Mouse (Mus musculus): ENCODE measurements around the gene Pkp4. TPM values are rescaled to one million over a fixed set of nuclear protein-coding genes. Genes with fewer than 3 reads are reported as not detected.
"Not testable (repeated sequence)": the region's sequence is repeated elsewhere in the genome, so short reads cannot be mapped to it uniquely, and the experiment has no call there.

The Pkp4 gene
- polyA plus RNA-seq, 1 experiment from 2014 or later = 12.2 TPM

GRCm38 (mm10) chr2:59383852-59384776, 223.5 kb downstream of the Pkp4 start:
- Histone ChIP-seq H3K27me3 (replicated peaks) (no peaks in the 10 kb centered on the region), H3K4me3 (no peak overlapping the region), H3K9ac (no peak overlapping the region), H3K36me3 (no peaks in the 10 kb centered on the region), H3K4me2 (replicated peaks) (no peak overlapping the region), H3K4me1 (no peaks in the 10 kb centered on the region), H3K9me3 (no peaks in the 10 kb centered on the region), H3K27ac (no peak overlapping the region)
- WGBS = 80% methylated on average over 10 of the region's 10 CpGs
- ATAC-seq (ENCODE audit: low FRiP score, low read depth) = no peak; the same call in 1 of the 2 replicates

DNA sequence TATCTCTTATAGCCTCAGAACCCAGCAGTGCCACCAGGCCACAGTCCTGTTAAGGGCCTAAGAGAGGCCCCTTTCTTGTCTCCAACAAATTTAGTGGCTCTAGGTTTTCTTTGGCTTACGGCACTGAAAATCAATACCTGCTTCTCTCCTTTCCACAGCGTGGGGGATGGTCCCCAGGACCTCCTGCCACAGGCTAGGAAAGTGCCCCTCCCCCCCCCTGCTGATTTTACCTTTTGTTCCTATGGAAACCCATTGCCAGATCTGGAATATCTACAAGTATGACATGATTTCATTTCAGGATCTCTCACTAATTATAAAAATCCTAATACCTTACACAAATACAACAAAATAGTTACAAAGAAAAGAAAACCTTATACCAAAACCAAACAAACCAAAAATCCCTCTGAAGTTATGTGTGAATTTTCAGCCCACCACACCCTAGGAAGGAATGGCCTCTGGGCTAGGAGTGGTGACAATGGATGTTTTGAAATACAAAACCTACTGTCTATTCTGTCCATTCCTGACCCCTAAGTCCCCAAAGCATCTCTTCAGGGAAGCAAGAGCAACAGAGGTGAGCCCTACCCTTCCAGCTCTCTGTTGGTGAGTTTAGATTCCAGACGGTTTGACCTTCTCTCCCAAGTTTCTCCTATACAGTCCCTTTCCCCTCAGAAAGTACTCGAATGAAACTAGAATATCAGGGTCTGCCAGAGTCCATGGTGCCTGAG, 224.7 kb downstream of the Pkp4 start:
- H3K27me3 ChIP-seq (replicated peaks) = no peaks in the 10 kb centered on the region
- H3K9me3 ChIP-seq = no peaks in the 10 kb centered on the region
- no peaks in the 10 kb centered on the region for H3K4me1 ChIP-seq
- no peak overlapping the region for H3K4me2 ChIP-seq (replicated peaks)
- no peak overlapping the region for H3K9ac ChIP-seq
- no peak overlapping the region for H3K27ac ChIP-seq
- no peak overlapping the region for H3K4me3 ChIP-seq
- no peak for ATAC-seq (ENCODE audit: low FRiP score, low read depth)
- WGBS = 66% methylated on average over 4 of the region's 4 CpGs
- no peaks in the 10 kb centered on the region for H3K36me3 ChIP-seq

- Histone ChIP-seq H3K27me3 (replicated peaks) (no peaks in the 10 kb centered on the region), H3K4me2 (replicated peaks) (no peak overlapping the region), H3K27ac (no peak overlapping the region), H3K9ac (no peak overlapping the region), H3K4me1 (no peaks in the 10 kb centered on the region), H3K4me3 (no peak overlapping the region), H3K9me3 (no peaks in the 10 kb centered on the region), H3K36me3 (no peaks in the 10 kb centered on the region)
- no peak for ATAC-seq (ENCODE audit: low FRiP score, low read depth)
- 91% methylated on average over 5 of the region's 5 CpGs for WGBS
Observed at GRCm38 (mm10) chr2:59389971-59390370, 229.3 kb downstream of the Pkp4 start.

GRCm38 (mm10) chr2:59393177-59393576, 232.5 kb downstream of the Pkp4 start:
- no peak overlapping the region for H3K27ac ChIP-seq
- ATAC-seq (ENCODE audit: low FRiP score, low read depth) = no peak
- 83% methylated on average over 1 of the region's 1 CpGs for WGBS
- H3K9ac ChIP-seq = no peak overlapping the region
- H3K27me3 ChIP-seq (replicated peaks) = no peaks in the 10 kb centered on the region
- no peaks in the 10 kb centered on the region for H3K36me3 ChIP-seq
- no peaks in the 10 kb centered on the region for H3K9me3 ChIP-seq
- H3K4me1 ChIP-seq = no peaks in the 10 kb centered on the region
- H3K4me3 ChIP-seq = no peak overlapping the region
- no peak overlapping the region for H3K4me2 ChIP-seq (replicated peaks)

- 96% methylated on average over 4 of the region's 4 CpGs for WGBS
Observed at GRCm38 (mm10) chr2:59394651-59395050, 234.0 kb downstream of the Pkp4 start.

GRCm38 (mm10) chr2:59395160-59395650, 234.6 kb downstream of the Pkp4 start:
- not testable (repeated sequence) for H3K27me3 ChIP-seq (replicated peaks); H3K36me3 ChIP-seq; ATAC-seq (ENCODE audit: low FRiP score, low read depth); H3K9me3 ChIP-seq; H3K4me1 ChIP-seq; H3K27ac ChIP-seq; H3K4me3 ChIP-seq; H3K9ac ChIP-seq; H3K4me2 ChIP-seq (replicated peaks)
- WGBS = 85% methylated on average over 1 of the region's 1 CpGs

More at GRCm38 (mm10) chr2:59394651-59395050, 234.0 kb downstream of the Pkp4 start:
- H3K9ac ChIP-seq = no peak overlapping the region
- no peak for ATAC-seq (ENCODE audit: low FRiP score, low read depth)
- H3K4me2 ChIP-seq (replicated peaks) = no peak overlapping the region
- H3K36me3 ChIP-seq = no peaks in the 10 kb centered on the region
- no peak overlapping the region for H3K4me3 ChIP-seq
- H3K27me3 ChIP-seq (replicated peaks) = no peaks in the 10 kb centered on the region
- H3K27ac ChIP-seq = no peak overlapping the region
- H3K4me1 ChIP-seq = no peaks in the 10 kb centered on the region
- no peaks in the 10 kb centered on the region for H3K9me3 ChIP-seq

DNA sequence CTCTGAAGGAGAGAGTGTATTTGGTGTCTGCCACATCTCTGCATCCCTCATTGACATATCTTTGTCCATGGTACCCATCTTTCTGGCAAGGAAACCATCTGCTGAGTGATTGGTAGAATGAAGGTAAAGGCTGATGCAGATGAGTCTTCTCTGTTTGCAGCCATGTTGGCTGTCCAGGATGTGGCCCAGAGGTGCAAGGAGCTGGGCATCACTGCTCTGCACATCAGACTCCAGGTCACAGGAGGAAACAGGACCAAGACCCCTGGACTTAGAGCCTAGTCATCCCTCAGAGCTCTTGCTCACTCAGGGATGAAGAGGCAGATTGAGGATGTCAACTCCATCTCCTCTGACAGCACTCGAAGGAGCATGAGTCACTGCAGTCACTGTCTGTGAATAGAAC, 235.9 kb downstream of the Pkp4 start:
- Histone ChIP-seq H3K36me3 (no peaks in the 10 kb centered on the region), H3K9me3 (no peaks in the 10 kb centered on the region), H3K27ac (no peak overlapping the region), H3K4me1 (no peaks in the 10 kb centered on the region), H3K4me3 (no peak overlapping the region), H3K4me2 (replicated peaks) (no peak overlapping the region), H3K27me3 (replicated peaks) (no peaks in the 10 kb centered on the region), H3K9ac (no peak overlapping the region)
- WGBS = 89% methylated on average over 1 of the region's 1 CpGs
- no peak for ATAC-seq (ENCODE audit: low FRiP score, low read depth)

GRCm38 (mm10) chr2:59397531-59397930, 236.9 kb downstream of the Pkp4 start:
- no peak overlapping the region for H3K4me3 ChIP-seq
- no peak overlapping the region for H3K9ac ChIP-seq
- H3K4me2 ChIP-seq (replicated peaks) = no peak overlapping the region
- H3K36me3 ChIP-seq = no peaks in the 10 kb centered on the region
- no peak overlapping the region for H3K27ac ChIP-seq
- no peaks in the 10 kb centered on the region for H3K4me1 ChIP-seq
- no peak for ATAC-seq (ENCODE audit: low FRiP score, low read depth)
- no peaks in the 10 kb centered on the region for H3K27me3 ChIP-seq (replicated peaks)
- H3K9me3 ChIP-seq = no peaks in the 10 kb centered on the region

DNA sequence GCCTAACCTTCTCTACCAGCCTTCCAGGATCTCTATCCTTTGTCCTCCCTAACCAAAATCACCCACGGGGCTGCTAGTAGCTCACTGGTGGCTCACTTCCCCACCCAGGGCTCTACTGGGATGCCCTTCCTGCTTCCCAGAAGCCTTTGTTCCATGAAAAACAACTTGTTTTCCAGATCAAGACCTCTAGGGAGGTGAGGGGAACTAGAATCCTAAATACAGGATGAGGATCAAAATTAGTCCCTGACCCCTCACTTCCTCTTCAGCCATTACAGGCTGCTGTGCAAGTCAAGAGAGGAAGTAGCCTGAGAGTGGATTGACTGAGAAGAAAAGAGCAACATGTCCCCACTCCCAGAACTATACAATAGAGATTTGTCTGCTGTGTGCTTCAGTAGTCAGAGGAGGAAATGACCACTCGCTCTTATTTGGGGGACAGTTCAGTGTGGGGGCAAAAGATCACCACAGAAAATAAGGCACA, 240.3 kb downstream of the Pkp4 start:
- ATAC-seq (ENCODE audit: low FRiP score, low read depth) = no peak
- Histone ChIP-seq H3K9ac (no peak overlapping the region), H3K27ac (no peak overlapping the region), H3K4me3 (no peak overlapping the region), H3K9me3 (no peaks in the 10 kb centered on the region), H3K4me1 (no peaks in the 10 kb centered on the region), H3K36me3 (no peaks in the 10 kb centered on the region), H3K27me3 (replicated peaks) (no peaks in the 10 kb centered on the region), H3K4me2 (replicated peaks) (no peak overlapping the region)
- WGBS = 66% methylated on average over 2 of the region's 2 CpGs

DNA sequence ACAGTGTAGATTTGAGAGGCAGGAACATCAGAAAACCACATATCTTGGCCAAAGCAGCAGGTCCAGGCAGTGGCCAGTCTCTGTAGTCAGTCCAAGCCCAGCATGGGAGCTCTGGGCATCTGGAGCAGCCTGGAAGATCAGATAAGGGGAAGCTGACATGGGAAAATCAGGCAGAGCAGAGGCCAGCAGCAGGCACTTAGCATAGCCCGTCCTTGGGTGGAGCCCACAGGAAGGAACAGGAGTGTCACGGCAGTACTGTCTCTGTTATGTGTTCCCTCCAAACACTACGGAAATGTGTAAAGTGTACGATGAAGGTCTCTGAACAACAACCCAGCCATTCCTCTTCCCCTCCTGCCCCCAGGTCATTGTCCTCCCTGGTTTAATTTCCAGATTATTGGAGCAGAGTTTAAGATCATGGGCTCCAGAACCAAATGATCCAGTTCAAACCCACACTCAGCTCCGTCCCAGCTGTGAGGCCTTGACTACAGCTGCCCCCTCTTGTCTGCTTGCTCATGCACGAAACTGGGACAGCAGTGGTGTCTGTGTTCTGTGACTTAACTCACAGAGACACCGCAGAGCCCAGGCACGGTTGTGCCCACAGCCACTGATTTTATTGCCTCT, 241.3 kb downstream of the Pkp4 start:
- ATAC-seq (ENCODE audit: low FRiP score, low read depth) = no peak
- Histone ChIP-seq H3K36me3 (no peaks in the 10 kb centered on the region), H3K4me1 (no peaks in the 10 kb centered on the region), H3K4me2 (replicated peaks) (no peak overlapping the region), H3K9me3 (no peaks in the 10 kb centered on the region), H3K27me3 (replicated peaks) (no peaks in the 10 kb centered on the region), H3K27ac (no peak overlapping the region), H3K4me3 (no peak overlapping the region), H3K9ac (no peak overlapping the region)
- 55% methylated on average over 8 of the region's 8 CpGs for WGBS

GRCm38 (mm10) chr2:59404022-59404421, 243.4 kb downstream of the Pkp4 start:
- no peaks in the 10 kb centered on the region for H3K36me3 ChIP-seq
- H3K4me1 ChIP-seq = no peaks in the 10 kb centered on the region
- H3K4me2 ChIP-seq (replicated peaks) = no peak overlapping the region
- no peaks in the 10 kb centered on the region for H3K9me3 ChIP-seq
- no peak overlapping the region for H3K4me3 ChIP-seq
- no peaks in the 10 kb centered on the region for H3K27me3 ChIP-seq (replicated peaks)
- no peak overlapping the region for H3K27ac ChIP-seq
- ATAC-seq (ENCODE audit: low FRiP score, low read depth) = peak; percentile 69
- 42% methylated on average over 8 of the region's 8 CpGs for WGBS
- no peak overlapping the region for H3K9ac ChIP-seq
